Mouse (Mus musculus): ENCODE measurements around the gene Ube2e3. TPM values are rescaled to one million over a fixed set of nuclear protein-coding genes. Genes with fewer than 3 reads are reported as not detected.

Ube2e3 gene
- polyA plus RNA-seq, 2 experiments = 90.2 to 155 TPM

DNA sequence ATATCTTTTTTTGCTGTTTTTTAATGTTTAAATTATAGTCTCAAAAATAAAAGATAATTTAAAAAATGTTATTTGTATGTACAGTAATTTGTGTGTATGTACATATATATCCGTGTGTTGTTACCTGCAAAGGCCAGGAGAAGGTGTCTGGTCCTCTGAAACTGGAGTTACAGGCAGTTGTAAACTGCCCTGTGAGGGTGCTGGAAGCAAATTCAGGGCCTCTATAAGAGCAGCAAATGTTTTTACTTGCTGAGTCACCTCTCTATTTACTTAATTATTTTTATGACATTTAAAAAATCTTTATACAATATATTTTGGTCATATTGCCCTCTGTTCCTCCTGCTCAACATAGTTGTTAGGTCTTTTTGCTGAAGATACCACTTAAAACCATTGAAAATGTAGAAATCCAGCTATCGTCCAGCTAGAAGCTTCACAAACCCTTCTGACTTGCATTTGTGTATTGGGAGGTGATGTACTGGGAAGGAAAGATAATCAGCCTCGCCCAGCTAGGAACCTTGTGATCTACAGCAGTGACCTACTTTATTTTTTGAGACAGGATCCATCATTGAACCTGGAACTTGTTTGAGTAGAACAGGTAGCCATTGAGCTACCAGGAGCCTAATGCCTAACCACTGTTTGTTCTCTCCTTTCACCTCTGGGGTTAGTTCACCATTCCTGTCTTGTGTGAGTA is 15.0 kb downstream of the Ube2e3 start:
- no peak overlapping the region for H3K27ac ChIP-seq (replicated peaks; ENCODE audit: low read depth, low read length)
- H3K9me3 ChIP-seq (ENCODE audit: control insufficient read depth, low read length) = no peaks in the 10 kb centered on the region
- ATAC-seq (ENCODE audit: low FRiP score, low read depth) (no peak), DNase-seq (ENCODE audit: low spot score) (no peak)
- H3K4me1 ChIP-seq (ENCODE audit: control insufficient read depth, insufficient read depth, low read length) = peaks cover 11% of the 10 kb centered on the region
- H3K27me3 ChIP-seq (ENCODE audit: control insufficient read depth, insufficient read depth, low read length) = no peaks in the 10 kb centered on the region
- H3K36me3 ChIP-seq (ENCODE audit: control insufficient read depth, insufficient read depth, low read length) = no peaks in the 10 kb centered on the region
- no peak for TF ChIP-seq POLR2A (IDR thresholded peaks at IDR 0.05; ENCODE audit: borderline replicate concordance, extremely low read depth, insufficient read depth, insufficient read length)
- no peak overlapping the region for H3K9ac ChIP-seq (ENCODE audit: low read depth, low read length, severe bottlenecking)
- 88% methylated on average over 3 of the region's 3 CpGs for WGBS
- H3K4me3 ChIP-seq (replicated peaks; ENCODE audit: low read length) = no peak overlapping the region
- no peak overlapping the region for H3K4me2 ChIP-seq (replicated peaks; ENCODE audit: low read depth, low read length, severe bottlenecking)

DNA sequence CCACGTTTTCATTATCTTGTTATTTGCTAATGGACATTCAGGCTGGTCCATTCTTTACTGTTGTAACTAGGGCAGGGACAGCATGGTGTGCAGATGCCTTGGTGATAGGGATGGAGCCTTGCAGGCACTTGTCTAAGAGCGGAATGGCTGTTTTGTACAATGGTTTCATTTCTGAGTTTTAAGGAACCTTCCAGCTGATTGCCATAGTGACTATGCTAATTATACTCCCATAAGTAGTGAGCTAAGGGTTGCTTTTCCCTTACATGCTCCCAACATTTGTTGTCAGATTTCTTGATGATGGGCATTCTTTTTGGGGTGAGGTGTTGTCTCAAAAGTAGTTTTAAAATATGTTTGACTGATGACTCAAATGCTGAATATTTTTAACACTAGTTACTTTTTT is 18.5 kb downstream of the Ube2e3 start:
- WGBS = 80% methylated on average over 2 of the region's 2 CpGs

GRCm38 (mm10) chr2:78888190-78888589 is 20.3 kb downstream of the Ube2e3 start:
- Histone ChIP-seq H3K9ac (ENCODE audit: low read depth, low read length, severe bottlenecking) (no peak overlapping the region), H3K9me3 (ENCODE audit: control insufficient read depth, low read length) (no peaks in the 10 kb centered on the region), H3K27me3 (ENCODE audit: control insufficient read depth, insufficient read depth, low read length) (no peaks in the 10 kb centered on the region), H3K27ac (replicated peaks; ENCODE audit: low read depth, low read length) (no peak overlapping the region), H3K4me2 (replicated peaks; ENCODE audit: low read depth, low read length, severe bottlenecking) (no peak overlapping the region), H3K4me3 (replicated peaks; ENCODE audit: low read length) (no peak overlapping the region), H3K36me3 (ENCODE audit: control insufficient read depth, insufficient read depth, low read length) (no peaks in the 10 kb centered on the region), H3K4me1 (ENCODE audit: control insufficient read depth, insufficient read depth, low read length) (no peaks in the 10 kb centered on the region; the same call in 1 of the 2 replicates)
- 41% methylated on average over 3 of the region's 3 CpGs for WGBS
- no peak for TF ChIP-seq POLR2A (IDR thresholded peaks at IDR 0.05; ENCODE audit: borderline replicate concordance, extremely low read depth, insufficient read depth, insufficient read length)
- ATAC-seq (ENCODE audit: low FRiP score, low read depth) (no peak), DNase-seq (ENCODE audit: low spot score) (no peak)

More for the DNA sequence above, 18.5 kb downstream of the Ube2e3 start:
- no peak overlapping the region for H3K4me2 ChIP-seq (replicated peaks; ENCODE audit: low read depth, low read length, severe bottlenecking)
- no peaks in the 10 kb centered on the region; the same call in 1 of the 2 replicates for H3K4me1 ChIP-seq (ENCODE audit: control insufficient read depth, insufficient read depth, low read length)
- no peaks in the 10 kb centered on the region for H3K27me3 ChIP-seq (ENCODE audit: control insufficient read depth, insufficient read depth, low read length)
- H3K9ac ChIP-seq (ENCODE audit: low read depth, low read length, severe bottlenecking) = no peak overlapping the region
- ATAC-seq (ENCODE audit: low FRiP score, low read depth) (no peak), DNase-seq (ENCODE audit: low spot score) (no peak)
- H3K36me3 ChIP-seq (ENCODE audit: control insufficient read depth, insufficient read depth, low read length) = no peaks in the 10 kb centered on the region
- H3K27ac ChIP-seq (replicated peaks; ENCODE audit: low read depth, low read length) = no peak overlapping the region
- no peak overlapping the region for H3K4me3 ChIP-seq (replicated peaks; ENCODE audit: low read length)
- TF ChIP-seq POLR2A (IDR thresholded peaks at IDR 0.05; ENCODE audit: borderline replicate concordance, extremely low read depth, insufficient read depth, insufficient read length) = no peak
- no peaks in the 10 kb centered on the region for H3K9me3 ChIP-seq (ENCODE audit: control insufficient read depth, low read length)

DNA sequence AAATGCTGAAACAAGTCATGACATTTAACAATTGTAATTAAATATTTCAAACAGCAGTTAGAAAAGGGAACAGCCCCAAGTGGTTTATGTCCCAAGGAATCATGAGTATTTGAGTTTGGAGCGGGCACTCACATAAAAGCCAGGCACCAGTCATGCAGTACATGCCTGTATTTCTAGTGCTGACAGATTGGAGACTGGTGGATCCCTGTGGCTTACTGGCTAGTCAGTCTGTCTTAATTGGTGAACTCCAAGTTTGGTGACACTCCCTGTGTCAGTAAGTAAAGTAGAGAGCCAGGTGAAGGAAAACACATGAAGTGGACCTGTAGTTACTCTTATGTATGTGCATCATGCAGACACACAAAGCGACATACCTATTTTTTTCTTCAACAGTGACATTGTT is 27.3 kb downstream of the Ube2e3 start:
- Histone ChIP-seq H3K4me3 (replicated peaks; ENCODE audit: low read length) (no peak overlapping the region), H3K27ac (replicated peaks; ENCODE audit: low read depth, low read length) (no peak overlapping the region), H3K9ac (ENCODE audit: low read depth, low read length, severe bottlenecking) (no peak overlapping the region), H3K27me3 (ENCODE audit: control insufficient read depth, insufficient read depth, low read length) (no peaks in the 10 kb centered on the region), H3K9me3 (ENCODE audit: control insufficient read depth, low read length) (no peaks in the 10 kb centered on the region), H3K36me3 (ENCODE audit: control insufficient read depth, insufficient read depth, low read length) (no peaks in the 10 kb centered on the region), H3K4me1 (ENCODE audit: control insufficient read depth, insufficient read depth, low read length) (no peaks in the 10 kb centered on the region), H3K4me2 (replicated peaks; ENCODE audit: low read depth, low read length, severe bottlenecking) (no peak overlapping the region)
- ATAC-seq (ENCODE audit: low FRiP score, low read depth) = no peak
- 77% methylated on average over 2 of the region's 2 CpGs for WGBS
- DNase-seq (ENCODE audit: low spot score) = no peak
- TF ChIP-seq POLR2A (IDR thresholded peaks at IDR 0.05; ENCODE audit: borderline replicate concordance, extremely low read depth, insufficient read depth, insufficient read length) = no peak

- ATAC-seq (ENCODE audit: low FRiP score, low read depth) = no peak
- Histone ChIP-seq H3K4me3 (replicated peaks; ENCODE audit: low read length) (no peak overlapping the region), H3K27ac (replicated peaks; ENCODE audit: low read depth, low read length) (no peak overlapping the region), H3K9me3 (ENCODE audit: control insufficient read depth, low read length) (no peaks in the 10 kb centered on the region), H3K4me2 (replicated peaks; ENCODE audit: low read depth, low read length, severe bottlenecking) (no peak overlapping the region), H3K36me3 (ENCODE audit: control insufficient read depth, insufficient read depth, low read length) (no peaks in the 10 kb centered on the region), H3K4me1 (ENCODE audit: control insufficient read depth, insufficient read depth, low read length) (peaks cover 5% of the 10 kb centered on the region), H3K9ac (ENCODE audit: low read depth, low read length, severe bottlenecking) (no peak overlapping the region), H3K27me3 (ENCODE audit: control insufficient read depth, insufficient read depth, low read length) (no peaks in the 10 kb centered on the region)
- no peak for TF ChIP-seq POLR2A (IDR thresholded peaks at IDR 0.05; ENCODE audit: borderline replicate concordance, extremely low read depth, insufficient read depth, insufficient read length)
- no peak for DNase-seq (ENCODE audit: low spot score)
- WGBS = 42% methylated on average over 3 of the region's 3 CpGs
Measured at GRCm38 (mm10) chr2:78905916-78906315, 38.0 kb downstream of the Ube2e3 start.
